Mouse (Mus musculus) gastrocnemius, postnatal 10 days (tissue): ENCODE measurements around the gene Nrg4. TPM values are rescaled to one million over a fixed set of nuclear protein-coding genes. Genes with fewer than 3 reads are reported as not detected.
A peak's percentile ranks its signal among the peaks of the same experiment; 100 is the strongest.

Source experiments
- DNase-seq: peaks from one replicate; pipeline ENCODE4 v3.0.0; 2021; ENCODE audit warnings: mixed read lengths
- long read RNA-seq, 2 experiments: library from polyadenylated mRNA; stranded (forward); transcript quantifications; one replicate each; pipeline ENCODE4 v2.0.0; 2021
- total RNA-seq, 2 experiments: library from RNA; stranded (reverse); gene quantifications; 2 replicates each; pipeline ENCODE4 v1.2.3; 2021

The Nrg4 gene
- under 1 TPM; 0.31 to 0.52 TPM for total RNA-seq
- long read RNA-seq, experiment 1, partial matches to known transcripts = 0 of 1 reads
- long read RNA-seq, experiment 1, other reads (novel, unspliced or antisense) = 1 of 1 reads
- long read RNA-seq, experiment 2 = 0 reads

DNA sequence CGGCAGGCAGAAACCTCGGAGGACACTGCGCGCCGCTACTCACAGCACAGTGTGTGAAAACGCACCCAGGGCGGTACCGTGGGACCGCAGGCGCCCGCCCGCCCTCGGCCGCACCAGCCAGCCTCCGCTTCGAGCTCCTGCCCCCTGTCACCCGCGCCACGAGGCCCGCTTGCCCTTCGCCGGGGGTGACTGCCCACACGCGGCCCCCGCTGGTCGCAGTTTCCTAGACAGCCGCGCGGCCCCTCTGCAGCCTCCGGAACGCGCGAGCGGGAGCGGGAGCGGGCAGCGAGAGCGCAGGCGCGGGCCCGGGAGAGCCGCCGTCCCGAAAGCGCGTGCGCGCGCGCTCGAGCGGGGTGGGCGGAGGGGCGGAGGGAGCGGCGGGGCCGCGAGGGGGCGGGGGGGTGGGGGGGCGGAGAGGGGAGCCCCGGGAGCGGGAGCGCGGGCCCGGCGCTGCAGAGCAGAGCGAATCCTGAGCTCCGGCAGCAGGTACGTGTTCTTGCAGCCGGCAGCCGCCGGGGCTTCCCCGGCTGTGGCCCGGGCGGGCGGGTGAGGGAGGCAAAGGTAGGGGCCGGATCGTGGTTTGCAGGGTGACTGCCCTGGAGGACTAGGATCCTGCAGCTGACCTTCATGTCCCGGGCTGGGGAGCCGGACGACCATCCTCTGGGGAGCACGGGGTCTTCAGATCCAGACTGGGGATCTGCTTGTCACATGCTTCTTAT is at the start of gene Nrg4, which contains the start of gene Tmem266:
TSS of gene Nrg4 (minus strand) at position 330 of the 719 bp plus-strand sequence.
TSS of gene Tmem266 (plus strand) at position 399 of the 719 bp plus-strand sequence.
- DNase-seq = peak; percentile 75

DNA sequence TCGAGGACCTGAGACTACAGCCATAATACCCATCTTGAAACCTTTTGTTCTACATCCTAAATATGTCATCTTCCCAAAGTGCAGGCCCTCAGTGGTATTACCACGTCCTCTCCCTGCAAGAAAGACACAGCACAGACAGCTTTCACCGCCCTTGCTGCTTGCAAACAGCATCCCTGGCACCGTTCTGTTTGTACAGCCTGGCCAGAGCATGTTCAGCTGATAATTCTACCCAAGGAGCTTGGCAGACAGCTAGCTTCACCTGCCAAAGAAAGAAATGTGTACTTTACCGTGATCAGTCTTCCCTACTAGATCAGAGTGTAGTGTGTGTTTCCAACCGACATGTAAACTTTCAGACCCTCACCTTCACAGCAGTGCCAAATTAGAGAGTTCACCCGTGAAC is 45.3 kb upstream of the Nrg4 start:
- no peak for DNase-seq

DNA sequence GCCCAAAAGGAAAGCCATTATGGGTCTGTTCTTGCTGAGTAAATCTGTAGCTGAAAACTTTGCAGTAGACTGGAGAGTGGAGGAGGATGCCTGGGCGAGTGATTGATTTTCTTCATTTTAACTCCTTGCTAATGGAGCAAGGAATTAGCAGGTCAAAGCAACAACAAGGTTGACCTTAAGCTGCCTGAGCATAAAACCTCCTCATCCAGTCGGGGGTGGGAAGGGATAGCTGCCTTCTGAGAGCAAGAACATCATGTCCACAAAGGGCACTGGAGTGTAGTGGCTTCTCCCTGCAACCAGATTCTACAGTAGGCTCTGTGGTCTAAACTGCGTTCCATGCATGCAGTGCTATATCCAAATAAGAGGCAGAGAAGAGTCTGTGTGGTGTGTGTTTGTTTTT is 41.4 kb upstream of the Nrg4 start:
- no peak for DNase-seq

DNA sequence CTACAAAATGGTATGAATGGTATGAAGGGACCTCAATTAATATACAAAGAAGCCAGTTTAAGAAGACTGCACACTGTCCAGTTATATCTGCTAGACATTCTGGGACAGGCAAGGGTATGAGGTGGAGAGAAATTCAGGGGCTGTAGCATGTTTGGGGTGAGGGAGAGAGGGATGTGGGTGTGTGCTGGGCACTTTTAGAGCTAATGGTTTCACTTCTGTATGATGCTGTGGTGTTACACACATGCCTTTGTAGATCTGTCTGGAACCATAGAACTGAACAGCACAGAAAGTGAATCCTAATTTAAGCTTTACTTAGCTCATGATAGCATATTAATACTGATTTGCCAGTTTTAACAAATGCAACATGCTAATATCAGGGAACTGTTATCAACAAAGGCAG is 37.1 kb upstream of the Nrg4 start:
- no peak for DNase-seq

DNA sequence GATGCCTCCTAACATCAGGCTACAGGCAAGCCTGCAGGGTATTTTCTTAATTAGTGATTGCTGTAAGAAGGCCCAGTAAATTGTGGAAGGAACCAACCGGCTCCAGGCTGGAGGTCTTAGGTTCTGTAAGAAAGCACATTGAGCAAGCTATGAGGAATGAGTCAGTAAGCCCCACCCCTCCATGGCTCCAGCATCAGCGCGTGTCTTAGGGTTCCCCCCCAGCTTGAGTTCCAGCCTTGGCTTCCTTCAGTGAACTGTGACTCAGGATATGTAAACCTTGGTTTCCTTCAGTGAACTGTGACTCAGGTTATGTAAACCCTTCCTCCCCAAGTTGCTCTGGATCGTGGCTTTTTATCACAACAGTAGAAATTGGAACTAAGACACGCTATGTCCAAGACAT is 35.3 kb upstream of the Nrg4 start:
- DNase-seq = no peak

DNA sequence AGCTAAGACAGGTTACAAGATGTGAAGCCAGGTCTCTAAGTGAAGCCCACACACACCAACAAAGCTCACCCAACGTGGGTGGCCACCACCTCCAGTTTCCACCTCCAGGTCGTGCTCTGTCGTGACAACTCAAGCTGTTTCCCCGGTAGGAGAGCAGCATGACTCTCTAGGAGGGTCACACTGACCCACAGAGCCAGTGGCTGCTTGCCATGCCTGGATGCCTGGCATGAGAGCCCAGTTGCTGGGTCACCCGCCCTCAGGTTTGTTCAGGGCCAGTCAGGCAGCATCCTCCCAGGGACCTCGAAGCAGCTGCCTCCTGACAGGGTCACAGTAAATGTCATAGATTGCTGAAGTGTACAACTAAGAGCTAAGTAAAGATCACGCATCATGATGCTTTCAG is 34.2 kb upstream of the Nrg4 start:
- DNase-seq = no peak

DNA sequence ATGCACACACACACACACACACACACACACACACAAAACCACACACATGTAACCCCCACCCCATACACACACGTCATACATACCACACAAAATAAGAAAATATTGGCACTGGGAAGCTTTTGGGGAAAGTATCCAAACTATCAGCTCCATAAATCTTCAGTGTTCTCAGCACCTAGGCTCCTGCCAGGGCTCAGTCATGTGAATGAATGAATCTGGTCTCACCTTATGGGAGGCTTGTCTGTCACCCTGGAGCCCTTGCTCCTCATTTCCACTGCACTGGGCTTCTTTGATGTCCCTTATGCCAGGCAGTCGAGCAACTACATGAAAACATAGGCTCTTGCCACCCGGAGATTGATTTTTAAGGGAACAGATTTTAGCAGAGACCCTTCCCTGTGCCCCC is 33.7 kb upstream of the Nrg4 start:
- DNase-seq = no peak

DNA sequence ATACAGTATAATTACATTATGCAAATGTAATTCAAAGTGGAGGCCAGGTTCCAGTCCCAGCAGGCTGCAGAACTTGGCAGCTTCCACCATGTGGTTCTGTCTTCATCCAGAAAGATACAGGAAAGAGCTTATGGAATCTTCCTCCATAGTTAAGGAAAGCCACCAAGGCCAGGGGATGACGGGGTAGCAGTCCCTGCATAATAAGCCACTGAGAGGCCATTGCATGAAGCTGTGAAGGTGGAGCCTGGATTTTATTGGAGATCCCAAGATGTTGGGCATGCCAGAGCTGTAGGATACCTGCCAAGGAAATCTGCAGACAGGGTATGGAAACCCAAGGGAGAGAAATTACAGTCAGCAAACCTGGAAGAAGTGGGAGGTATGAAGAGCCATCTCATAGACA is 30.5 kb upstream of the Nrg4 start:
- no peak for DNase-seq

DNA sequence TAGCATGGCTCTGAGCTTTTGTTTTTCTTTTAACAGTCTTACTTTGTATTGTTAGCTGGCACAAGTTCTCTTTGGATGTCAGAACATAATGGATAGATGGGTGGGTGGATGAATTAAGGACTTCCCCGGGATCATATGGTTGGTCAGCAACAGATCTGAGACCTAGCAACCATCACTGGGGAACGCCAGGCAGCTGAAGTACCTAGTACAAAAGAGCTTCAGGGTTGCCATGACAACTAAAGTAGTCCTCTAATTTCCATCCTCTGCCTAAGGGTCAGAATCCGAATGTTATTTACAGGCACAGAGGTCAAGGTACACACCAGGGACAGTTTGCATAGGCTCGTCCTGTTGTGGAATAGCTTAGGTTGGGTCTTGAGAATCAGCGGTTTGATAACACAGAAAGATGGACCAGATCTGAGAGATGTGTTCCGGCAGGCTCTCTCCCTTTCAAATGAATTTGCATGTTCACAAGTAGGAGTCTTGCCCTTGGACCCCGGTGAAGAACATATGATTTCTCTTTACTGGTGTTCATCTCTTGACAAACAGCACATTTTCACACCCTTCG is 28.7 kb upstream of the Nrg4 start:
- DNase-seq = no peak

DNA sequence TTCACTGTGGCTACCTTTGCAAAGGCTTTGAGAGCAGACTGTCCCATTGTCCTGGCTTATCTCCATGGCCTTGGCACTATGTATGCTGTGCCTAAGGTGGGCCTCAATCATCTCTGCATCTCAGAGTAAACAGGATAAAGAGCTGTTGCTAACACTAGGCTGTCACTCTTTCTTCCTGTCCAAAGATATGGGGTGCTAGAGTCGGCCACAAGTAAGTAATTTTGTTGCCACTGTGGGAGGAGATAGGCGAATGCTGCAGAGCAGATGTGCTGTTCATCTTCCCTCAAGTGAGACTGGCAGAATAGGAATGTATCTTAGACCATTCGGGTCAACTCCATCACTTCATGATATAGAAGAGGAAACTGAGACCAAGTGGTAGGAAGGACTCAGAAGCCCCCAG is 28.0 kb upstream of the Nrg4 start:
- DNase-seq = no peak

DNA sequence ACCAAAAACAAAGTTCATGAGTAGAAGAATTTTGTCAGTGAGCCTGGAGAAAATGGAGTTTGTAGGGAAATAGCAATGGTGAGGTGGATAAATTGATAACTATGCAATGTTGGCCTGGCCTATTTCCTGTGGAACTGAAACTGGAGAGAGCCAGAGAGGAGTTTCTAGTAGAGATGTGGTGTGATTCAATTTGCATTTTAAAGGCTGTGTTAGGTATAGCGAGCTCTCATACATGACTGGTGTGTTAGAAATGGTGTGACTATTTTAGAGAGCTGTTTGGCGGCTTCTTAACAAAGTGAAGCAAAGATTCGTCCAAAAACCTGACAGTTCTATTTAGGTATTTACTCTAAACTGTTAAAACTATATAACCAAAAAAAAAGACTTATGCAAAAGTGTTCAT is 22.0 kb upstream of the Nrg4 start:
- no peak for DNase-seq

DNA sequence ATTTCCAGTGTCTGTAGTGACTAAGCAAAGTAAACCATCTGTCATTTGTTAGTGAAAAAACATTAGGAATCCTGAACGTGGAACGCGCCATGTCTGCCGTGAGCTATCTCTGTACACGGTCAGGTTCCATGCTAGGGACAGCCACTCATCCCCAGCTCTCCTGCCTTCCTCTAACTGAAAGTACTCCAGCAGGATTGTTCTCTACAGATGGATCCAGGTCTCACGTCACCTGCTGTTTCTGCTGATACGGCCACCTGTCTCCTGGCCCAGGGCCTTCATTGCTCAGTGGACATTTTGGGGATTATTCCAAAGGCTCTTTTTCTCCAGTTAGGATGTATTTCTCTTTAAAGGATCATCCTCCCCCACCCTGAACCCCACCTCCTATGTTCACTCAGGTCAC is 18.7 kb upstream of the Nrg4 start:
- no peak for DNase-seq

DNA sequence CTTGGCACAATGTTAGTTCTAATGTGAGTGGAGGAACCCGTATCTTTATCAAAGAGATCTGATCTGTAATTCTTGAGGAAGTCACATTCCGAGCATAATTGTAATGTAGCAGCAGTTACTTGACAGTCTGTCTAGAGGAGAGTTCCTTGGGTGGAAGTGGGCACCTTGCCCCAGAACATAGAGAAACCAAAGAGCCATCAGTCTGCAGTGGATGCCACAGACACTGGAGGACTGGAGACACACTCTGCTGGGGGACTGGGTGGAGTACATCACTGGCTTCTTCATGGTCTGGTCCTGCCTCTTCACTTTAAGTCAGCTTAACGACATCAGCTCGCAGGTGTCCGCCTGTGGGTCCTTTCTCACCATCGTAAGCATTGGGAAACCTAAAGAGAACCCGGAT is 17.5 kb upstream of the Nrg4 start:
- DNase-seq = no peak

DNA sequence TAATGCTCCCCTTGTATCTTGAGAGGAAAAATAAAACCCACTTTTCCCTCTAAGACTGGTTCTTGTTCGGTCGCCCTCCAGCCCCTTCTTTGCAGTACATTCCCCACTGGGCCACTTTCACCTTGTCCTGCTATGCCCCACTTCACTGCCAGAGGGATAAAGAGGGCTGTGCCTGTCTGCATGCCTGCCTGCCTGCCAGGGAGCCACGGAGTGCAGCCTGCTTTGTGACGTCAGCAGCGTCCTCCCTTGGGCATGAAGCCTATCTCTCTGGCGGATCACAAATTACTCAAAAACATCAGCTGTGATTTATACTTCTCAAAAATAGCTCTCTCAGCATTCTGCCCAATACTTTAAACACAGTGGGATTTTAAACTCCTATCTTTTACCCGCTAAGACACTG is 6.3 kb upstream of the Nrg4 start:
- no peak for DNase-seq

DNA sequence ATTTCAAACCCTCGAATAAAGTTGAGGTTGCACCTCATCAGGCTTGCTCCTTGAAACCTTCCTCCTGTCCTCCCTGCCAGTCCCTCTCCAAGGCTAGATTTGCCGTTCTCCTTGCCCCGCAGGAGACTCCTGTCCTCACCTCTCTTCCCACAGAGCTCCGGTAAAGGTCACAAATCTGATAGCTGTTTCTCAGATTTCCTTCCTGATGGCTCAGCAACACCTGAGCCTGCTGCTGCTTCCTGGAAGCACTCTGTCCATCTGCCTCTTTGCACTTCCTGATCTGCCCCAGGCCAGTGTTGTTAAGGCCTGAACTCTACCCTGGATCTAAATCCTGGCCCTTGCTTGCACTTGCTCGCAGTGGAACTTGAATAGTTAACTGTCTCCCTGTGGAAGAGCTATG is 5.8 kb upstream of the Nrg4 start:
- no peak for DNase-seq

DNA sequence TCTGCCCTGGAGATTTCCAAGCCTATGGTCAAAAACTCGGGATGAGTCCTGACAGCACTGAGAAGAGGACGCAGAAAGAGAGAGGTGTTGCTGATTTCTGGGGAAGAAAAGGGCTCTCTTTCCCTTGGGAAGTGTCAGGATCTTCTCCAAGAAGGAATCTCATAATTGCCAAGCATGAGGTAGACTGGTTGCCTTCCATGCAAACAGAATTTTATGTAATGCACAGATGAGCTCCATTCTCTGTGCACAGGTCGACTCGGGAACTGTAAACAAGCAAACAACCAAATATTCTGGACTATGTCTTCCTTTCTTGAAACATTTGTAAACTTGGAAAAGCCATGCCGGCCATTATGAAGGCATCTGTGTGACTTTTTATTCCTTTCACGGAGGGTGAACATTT is 2.8 kb upstream of the Nrg4 start:
- no peak for DNase-seq

DNA sequence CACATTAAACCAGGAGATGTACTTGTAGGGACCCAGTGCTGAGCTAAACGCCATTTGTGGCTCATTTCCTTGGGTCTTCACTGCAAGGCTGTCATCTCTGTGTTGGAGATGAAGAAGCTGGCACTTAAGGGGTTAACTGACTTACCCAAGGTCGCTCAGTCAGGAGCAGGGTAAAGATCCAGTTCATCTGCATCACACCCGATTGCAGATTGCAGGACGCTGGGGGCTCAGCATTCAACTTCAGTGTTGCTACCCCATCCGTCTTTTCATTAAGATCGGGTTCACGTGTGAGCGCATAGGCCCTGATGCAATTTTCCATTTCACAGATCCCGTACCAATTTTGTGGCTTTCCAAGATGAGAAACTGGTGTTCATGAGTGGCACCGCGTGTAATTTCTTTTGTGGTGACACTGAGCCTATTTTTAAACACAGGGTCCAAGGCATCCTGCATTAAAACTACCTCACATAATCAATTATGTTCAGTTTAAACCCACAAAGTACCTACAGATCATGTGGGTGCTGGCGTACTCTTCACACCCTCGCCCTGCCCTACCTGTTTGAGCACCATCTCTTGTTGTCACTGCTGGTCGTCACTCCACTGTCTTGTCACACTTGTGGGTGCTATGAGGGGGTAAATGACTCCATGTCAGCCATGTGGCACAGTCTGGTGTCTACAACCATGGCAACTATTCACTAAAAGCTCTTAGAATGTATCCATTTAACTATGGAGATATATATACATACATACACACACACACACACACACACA is 1.7 kb upstream of the Nrg4 start:
- no peak for DNase-seq

DNA sequence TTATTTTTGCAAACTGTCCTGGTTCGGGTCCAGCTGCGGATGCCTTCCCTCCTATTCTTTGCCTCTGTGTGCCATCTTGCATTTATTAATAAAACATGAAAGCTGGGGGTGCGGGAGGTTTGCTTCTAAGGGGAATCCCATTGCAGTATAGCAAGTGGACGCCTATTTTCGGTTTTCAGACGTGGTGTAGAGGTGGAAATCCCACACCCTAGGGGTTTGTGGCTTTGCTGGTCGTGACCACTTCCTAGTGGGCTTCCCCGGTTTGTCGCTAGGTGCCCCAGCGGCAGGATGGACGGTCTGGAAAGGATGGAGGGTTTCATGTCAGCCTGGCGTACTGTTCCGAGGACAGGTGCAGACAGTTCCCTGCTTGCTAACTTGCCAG is 581 bp upstream of the Nrg4 start:
- no peak for DNase-seq

DNA sequence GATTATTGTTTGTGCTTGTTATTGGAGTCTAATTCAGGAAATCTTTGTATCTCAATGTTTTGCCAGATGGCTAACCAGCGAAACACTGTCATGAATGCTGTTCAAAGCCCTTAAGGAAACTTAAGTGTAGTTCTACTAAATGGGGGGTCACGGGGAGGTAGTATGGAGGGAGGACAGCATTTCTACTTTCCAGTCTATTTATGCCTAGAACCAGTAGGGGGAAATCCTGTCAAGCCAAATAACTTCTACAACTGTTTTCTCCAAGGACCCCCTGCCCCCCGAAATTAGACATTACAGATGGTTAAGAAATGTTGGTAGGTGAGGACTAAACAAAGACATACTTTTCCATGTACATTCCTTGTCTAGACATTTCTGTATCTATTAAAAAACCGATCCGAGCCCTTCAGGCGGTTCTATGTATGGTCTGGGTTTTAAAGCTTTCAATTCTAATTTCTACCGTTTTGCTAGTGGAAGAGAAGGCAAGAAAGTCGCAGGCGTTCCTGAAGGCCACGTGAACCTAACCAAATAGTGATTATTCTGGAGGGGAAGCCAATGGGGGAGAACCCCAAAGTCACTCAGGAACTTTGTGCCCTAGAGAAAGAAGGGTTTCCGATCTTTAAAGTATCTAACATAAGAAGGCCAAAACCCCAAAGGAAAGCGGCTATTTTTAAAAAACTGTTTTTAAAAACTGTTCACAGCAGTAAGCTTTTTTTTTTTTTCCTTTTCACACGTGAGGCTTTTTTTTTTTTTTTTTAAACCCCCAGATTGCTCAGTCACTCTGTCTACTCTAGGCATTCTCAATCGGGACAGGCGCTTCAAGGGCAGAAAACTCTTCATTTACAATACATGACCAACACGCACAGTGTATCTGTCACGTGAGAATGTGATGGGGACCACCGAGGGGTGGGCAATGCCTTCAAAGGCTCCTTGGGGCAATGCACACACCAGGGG is 805 bp downstream of the Nrg4 start:
- no peak for DNase-seq

DNA sequence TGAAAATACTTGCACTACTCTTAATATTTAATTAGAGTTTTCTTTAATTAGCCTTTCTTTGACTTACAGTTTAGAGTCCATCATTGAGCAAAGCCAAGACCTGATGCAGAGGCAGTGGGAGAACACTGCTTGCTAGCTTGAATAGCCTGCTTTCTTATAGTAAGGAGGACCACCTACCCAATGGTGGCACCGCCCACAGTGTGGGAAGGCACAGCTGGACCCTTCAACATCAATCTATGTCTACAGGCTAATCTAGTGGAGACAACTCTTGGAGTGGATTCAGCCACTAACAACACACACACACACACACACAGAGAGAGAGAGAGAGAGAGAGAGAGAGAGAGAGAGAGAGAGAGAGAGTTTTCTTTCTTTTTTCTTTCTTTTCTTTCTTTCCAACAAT is 1.6 kb downstream of the Nrg4 start:
- DNase-seq = no peak

DNA sequence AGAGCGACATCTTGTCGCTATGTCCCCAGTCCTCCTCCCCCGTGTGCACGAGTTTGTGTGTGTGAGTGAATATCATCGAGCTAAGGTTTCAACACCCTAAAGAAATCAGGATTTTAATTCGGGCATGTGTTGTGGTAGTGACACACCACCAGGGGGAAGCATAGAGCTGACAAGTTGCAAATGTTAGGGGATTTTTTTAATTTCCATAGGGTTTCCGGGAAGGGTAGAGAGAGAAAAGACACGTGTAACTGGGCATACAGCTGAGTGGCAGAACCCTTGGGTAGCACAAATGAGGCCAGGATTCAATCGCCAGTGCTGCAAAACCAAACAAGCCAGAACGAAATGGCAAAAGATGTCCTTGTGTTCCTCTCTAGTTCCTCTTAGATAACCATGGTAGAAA is 2.1 kb downstream of the Nrg4 start:
- no peak for DNase-seq

DNA sequence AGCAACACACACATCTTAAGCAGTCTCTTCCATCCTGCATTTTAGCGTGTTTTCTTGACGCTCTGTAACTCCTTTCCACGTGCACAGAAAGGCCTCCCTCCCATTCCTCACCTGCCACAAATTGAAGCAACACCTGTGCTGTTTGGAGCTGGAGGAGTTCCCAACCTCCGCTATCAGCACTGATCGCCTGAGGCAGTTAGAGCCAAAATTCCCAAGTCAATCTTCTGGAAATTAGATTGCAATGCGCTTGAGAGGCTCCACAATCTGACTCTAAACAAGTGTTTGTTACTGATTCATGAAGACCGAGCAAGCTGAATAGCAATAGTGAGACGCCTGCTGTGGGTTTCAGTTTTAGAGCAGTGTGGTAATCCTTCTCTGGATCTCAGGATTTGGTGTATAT is 2.6 kb downstream of the Nrg4 start:
- no peak for DNase-seq
